Mouse (Mus musculus) megakaryocyte, embryonic 14.5 days (primary cell): ENCODE measurements at regions not wholly inside any gene's neighbourhood (a gene's known extent, or its start where the extent isn't known, plus 50 kb on each side); places are given as distances from the start of the nearest gene placed in this dataset.

Source experiments
- FLI1 ChIP-seq: IDR thresholded peaks from 2 replicates; pipeline ENCODE4 v1.6.1; 2012; ENCODE audit warnings: low read length, inconsistent platforms, mixed read lengths
- GATA1 ChIP-seq: IDR thresholded peaks from 3 replicates; pipeline ENCODE4 v1.6.1; 2012; ENCODE audit warnings: mixed read lengths, low read length, inconsistent platforms, borderline replicate concordance

DNA sequence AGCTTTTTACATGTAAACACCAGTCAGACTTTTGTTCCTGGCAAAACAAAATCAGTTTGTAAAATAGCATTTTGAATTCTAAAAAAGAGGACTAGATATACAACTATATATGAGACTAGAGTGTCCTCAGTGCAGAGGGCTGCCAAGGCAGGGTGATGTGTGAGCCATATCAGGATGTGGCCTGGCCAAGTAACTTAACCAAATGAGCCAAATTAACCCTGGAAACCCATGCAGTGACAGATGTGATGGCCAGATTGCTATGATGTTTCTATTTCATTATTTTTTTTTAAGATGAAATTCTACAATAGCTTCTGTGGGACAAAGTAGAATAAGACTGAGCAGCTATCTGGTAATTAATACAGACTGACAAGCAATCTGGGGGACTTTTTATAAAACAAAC lies 181.8 kb downstream of the Nova1 start:
- TF ChIP-seq GATA1 (no peak), FLI1 (no peak)
